Mouse (Mus musculus) adrenal gland, postnatal 25 days (tissue): ENCODE data around the gene Pram1. TPM values are rescaled to one million over a fixed set of nuclear protein-coding genes. Genes with fewer than 3 reads are reported as not detected.
A peak's percentile ranks its signal among the peaks of the same experiment; 100 is the strongest.

Experiments used
- DNase-seq: peaks from one replicate; pipeline ENCODE4 v3.0.0; 2021; ENCODE audit warnings: mixed read lengths
- total RNA-seq: library from RNA; stranded (reverse); gene quantifications from 2 replicates; pipeline ENCODE4 v1.2.3, GENCODE M21; 2021

Gene Pram1
- total RNA-seq, 1 experiment from 2014 or later: 0.97 TPM

GRCm38 (mm10) chr17:33669681-33670080 lies 31.8 kb downstream of the Pram1 start:
- no peak for DNase-seq

- no peak for DNase-seq
Measured at GRCm38 (mm10) chr17:33673837-33674236, 36.0 kb downstream of the Pram1 start.

- DNase-seq: no peak
Measured at GRCm38 (mm10) chr17:33675452-33675851, 37.6 kb downstream of the Pram1 start.

GRCm38 (mm10) chr17:33676086-33676485 lies 38.2 kb downstream of the Pram1 start:
- no peak for DNase-seq

- DNase-seq: no peak
Measured at GRCm38 (mm10) chr17:33678771-33679170, 40.9 kb downstream of the Pram1 start.

GRCm38 (mm10) chr17:33681767-33682166 lies 43.9 kb downstream of the Pram1 start:
- DNase-seq: no peak

- DNase-seq: peak; percentile 61
Measured at GRCm38 (mm10) chr17:33684671-33685231, 46.9 kb downstream of the Pram1 start.

GRCm38 (mm10) chr17:33685249-33685653 lies 47.4 kb downstream of the Pram1 start:
- DNase-seq: peak; percentile 99

- DNase-seq: no peak
Measured at GRCm38 (mm10) chr17:33686760-33687159, 48.9 kb downstream of the Pram1 start, which contains the start of gene Hnrnpm. Gene Hnrnpm, minus strand, starts transcription at chr17:33686860.

Other genes with a start within 250 kb of the Pram1 start
- gene Zfp101, start 243.4 kb upstream of the Pram1 start, total RNA-seq: 9.0 and 9.4 TPM in 2 replicates
- gene Actl9, start 205.2 kb upstream of the Pram1 start, total RNA-seq: not detected in 2 replicates
- gene Adamts10, start 113.9 kb upstream of the Pram1 start, total RNA-seq: 46.2 and 54.1 TPM in 2 replicates
- gene Myo1f, start 82.3 kb upstream of the Pram1 start, total RNA-seq: 1.7 and 3.8 TPM in 2 replicates
- 41.1 and 49.7 TPM in 2 replicates for gene Zfp414, start 9.0 kb upstream of the Pram1 start, total RNA-seq
- gene Hnrnpm, start 48.8 kb downstream of the Pram1 start, total RNA-seq: 202 and 208 TPM in 2 replicates
- gene March2, start 80.6 kb downstream of the Pram1 start, total RNA-seq: 113 and 117 TPM in 2 replicates
- 236 and 280 TPM in 2 replicates for gene Rab11b, start 122.5 kb downstream of the Pram1 start, total RNA-seq
- gene Angptl4, start 143.8 kb downstream of the Pram1 start, total RNA-seq: 50.0 and 57.7 TPM in 2 replicates
- 82.9 and 109 TPM in 2 replicates for gene Kank3, start 172.5 kb downstream of the Pram1 start, total RNA-seq
- 1,302 and 1,448 TPM in 2 replicates for gene Rps28, start 186.5 kb downstream of the Pram1 start, total RNA-seq
- gene Ndufa7, start 186.5 kb downstream of the Pram1 start, total RNA-seq: 475 and 496 TPM in 2 replicates
- gene Cd320, start 205.0 kb downstream of the Pram1 start, total RNA-seq: 27.0 and 40.5 TPM in 2 replicates
- gene Gm7029, start 235.8 kb downstream of the Pram1 start, total RNA-seq: not detected in 2 replicates